Mouse (Mus musculus): Measurements from ENCODE around the gene Gfy. TPM values are rescaled to one million over a fixed set of nuclear protein-coding genes. Genes with fewer than 3 reads are reported as not detected.

Gene Gfy
- polyA plus RNA-seq (2011; ENCODE audit: insufficient read length, low read depth, missing spikeins): not detected in 2 replicates

GRCm38 (mm10) chr7:45179469-45179868 lies at the start of gene Gfy:
TSS of gene Gfy (minus strand) at chr7:45179569.
- no peak within 1 kb of the TSS for H3K4me3 ChIP-seq (ENCODE audit: insufficient read depth, low read length)
- no peaks in the 10 kb centered on the region for H3K4me1 ChIP-seq (ENCODE audit: control insufficient read depth, insufficient read depth, low read length)
- TF ChIP-seq POLR2A (IDR thresholded peaks at IDR 0.05; ENCODE audit: low read depth, low read length) (no peak), CTCF (IDR thresholded peaks at IDR 0.05; ENCODE audit: borderline replicate concordance, insufficient read depth, low read length) (no peak)
- H3K27ac ChIP-seq (ENCODE audit: insufficient read depth, low read length): no peak within 1 kb of the TSS

GRCm38 (mm10) chr7:45229046-45229445 lies 49.7 kb upstream of the Gfy start:
- no peak for TF ChIP-seq POLR2A (IDR thresholded peaks at IDR 0.05; ENCODE audit: low read depth, low read length)
- TF ChIP-seq CTCF (IDR thresholded peaks at IDR 0.05; ENCODE audit: borderline replicate concordance, insufficient read depth, low read length): no peak
- H3K4me1 ChIP-seq (ENCODE audit: control insufficient read depth, insufficient read depth, low read length): no peaks in the 10 kb centered on the region
- no peak overlapping the region for H3K4me3 ChIP-seq (ENCODE audit: insufficient read depth, low read length)
- no peak overlapping the region for H3K27ac ChIP-seq (ENCODE audit: insufficient read depth, low read length)

GRCm38 (mm10) chr7:45228548-45228947 lies 49.2 kb upstream of the Gfy start:
- TF ChIP-seq POLR2A (IDR thresholded peaks at IDR 0.05; ENCODE audit: low read depth, low read length) (no peak), CTCF (IDR thresholded peaks at IDR 0.05; ENCODE audit: borderline replicate concordance, insufficient read depth, low read length) (no peak)
- Histone ChIP-seq H3K4me1 (ENCODE audit: control insufficient read depth, insufficient read depth, low read length) (no peaks in the 10 kb centered on the region), H3K4me3 (ENCODE audit: insufficient read depth, low read length) (no peak overlapping the region), H3K27ac (ENCODE audit: insufficient read depth, low read length) (no peak overlapping the region)

- H3K4me1 ChIP-seq (ENCODE audit: control insufficient read depth, insufficient read depth, low read length): no peaks in the 10 kb centered on the region
- TF ChIP-seq POLR2A (IDR thresholded peaks at IDR 0.05; ENCODE audit: low read depth, low read length) (no peak), CTCF (IDR thresholded peaks at IDR 0.05; ENCODE audit: borderline replicate concordance, insufficient read depth, low read length) (no peak)
- no peak overlapping the region for H3K27ac ChIP-seq (ENCODE audit: insufficient read depth, low read length)
- no peak overlapping the region for H3K4me3 ChIP-seq (ENCODE audit: insufficient read depth, low read length)
These were observed 47.1 kb upstream of the Gfy start for GRCm38 (mm10) chr7:45226421-45226820.

- H3K27ac ChIP-seq (ENCODE audit: insufficient read depth, low read length): no peak overlapping the region
- no peak for TF ChIP-seq POLR2A (IDR thresholded peaks at IDR 0.05; ENCODE audit: low read depth, low read length)
- no peak for TF ChIP-seq CTCF (IDR thresholded peaks at IDR 0.05; ENCODE audit: borderline replicate concordance, insufficient read depth, low read length)
- H3K4me1 ChIP-seq (ENCODE audit: control insufficient read depth, insufficient read depth, low read length): no peaks in the 10 kb centered on the region
- no peak overlapping the region for H3K4me3 ChIP-seq (ENCODE audit: insufficient read depth, low read length)
These were observed 45.5 kb upstream of the Gfy start for GRCm38 (mm10) chr7:45224826-45225225.

- Histone ChIP-seq H3K4me1 (ENCODE audit: control insufficient read depth, insufficient read depth, low read length) (no peaks in the 10 kb centered on the region), H3K4me3 (ENCODE audit: insufficient read depth, low read length) (no peak overlapping the region), H3K27ac (ENCODE audit: insufficient read depth, low read length) (no peak overlapping the region)
- TF ChIP-seq POLR2A (IDR thresholded peaks at IDR 0.05; ENCODE audit: low read depth, low read length): no peak
- TF ChIP-seq CTCF (IDR thresholded peaks at IDR 0.05; ENCODE audit: borderline replicate concordance, insufficient read depth, low read length): no peak
These were observed 42.3 kb upstream of the Gfy start for GRCm38 (mm10) chr7:45221680-45222079.

- TF ChIP-seq POLR2A (IDR thresholded peaks at IDR 0.05; ENCODE audit: low read depth, low read length) (peak; percentile 23), CTCF (IDR thresholded peaks at IDR 0.05; ENCODE audit: borderline replicate concordance, insufficient read depth, low read length) (no peak)
These were observed 37.2 kb upstream of the Gfy start for GRCm38 (mm10) chr7:45216442-45217183.

GRCm38 (mm10) chr7:45215673-45216441 lies 36.5 kb upstream of the Gfy start, which contains the start of gene Tead2:
TSS of gene Tead2 (plus strand) at chr7:45215753.
- Histone ChIP-seq H3K27ac (ENCODE audit: insufficient read depth, low read length) (peak within 1 kb of the TSS; percentile 50; the same call in 1 of the 2 replicates), H3K4me1 (ENCODE audit: control insufficient read depth, insufficient read depth, low read length) (peaks cover 2% of the 10 kb centered on the region; the same call in 1 of the 2 replicates), H3K4me3 (ENCODE audit: insufficient read depth, low read length) (peak within 1 kb of the TSS; percentile 94)
- TF ChIP-seq CTCF (IDR thresholded peaks at IDR 0.05; ENCODE audit: borderline replicate concordance, insufficient read depth, low read length) (no peak), POLR2A (IDR thresholded peaks at IDR 0.05; ENCODE audit: low read depth, low read length) (peak; percentile 65)

More at GRCm38 (mm10) chr7:45216442-45217183, 37.2 kb upstream of the Gfy start:
- Histone ChIP-seq H3K27ac (ENCODE audit: insufficient read depth, low read length) (peak overlapping the region; percentile 50; the same call in 1 of the 2 replicates), H3K4me1 (ENCODE audit: control insufficient read depth, insufficient read depth, low read length) (peaks cover 2% of the 10 kb centered on the region; the same call in 1 of the 2 replicates), H3K4me3 (ENCODE audit: insufficient read depth, low read length) (peak overlapping the region; percentile 94)

GRCm38 (mm10) chr7:45213708-45214107 lies 34.3 kb upstream of the Gfy start:
- no peak for TF ChIP-seq CTCF (IDR thresholded peaks at IDR 0.05; ENCODE audit: borderline replicate concordance, insufficient read depth, low read length)
- TF ChIP-seq POLR2A (IDR thresholded peaks at IDR 0.05; ENCODE audit: low read depth, low read length): no peak
- H3K27ac ChIP-seq (ENCODE audit: insufficient read depth, low read length): no peak overlapping the region
- H3K4me3 ChIP-seq (ENCODE audit: insufficient read depth, low read length): no peak overlapping the region
- peaks cover 2% of the 10 kb centered on the region; the same call in 1 of the 2 replicates for H3K4me1 ChIP-seq (ENCODE audit: control insufficient read depth, insufficient read depth, low read length)
